Mouse (Mus musculus) thymus, adult 2 months (tissue): ENCODE measurements around the gene Bcl7c. TPM values are rescaled to one million over a fixed set of nuclear protein-coding genes. Genes with fewer than 3 reads are reported as not detected.

Experiments used
- DNase-seq: peaks from one replicate; pipeline ENCODE4 v3.0.0; 2021
- H3K27ac ChIP-seq: fragments of 200-500 bp; 2 replicates; pipeline ENCODE4 v1.5.1; 2012; ENCODE audit warnings: low read length, control low read depth; ENCODE audit not compliant: control insufficient read depth, insufficient read depth
- H3K27me3 ChIP-seq: fragments of 200-500 bp; 2 replicates; pipeline ENCODE4 v1.6.1; 2012; ENCODE audit warnings: mild to moderate bottlenecking, low read length, moderate library complexity, mixed read lengths; ENCODE audit not compliant: control insufficient read depth, insufficient read depth
- H3K36me3 ChIP-seq: fragments of 200-500 bp; 2 replicates; pipeline ENCODE4 v1.6.1; 2012; ENCODE audit warnings: mild to moderate bottlenecking, low read length, moderate library complexity; ENCODE audit not compliant: control insufficient read depth, insufficient read depth
- H3K4me1 ChIP-seq: fragments of 200-500 bp; replicated peaks from 2 replicates; pipeline ENCODE4 v1.6.1; 2012; ENCODE audit warnings: low read length; ENCODE audit not compliant: control insufficient read depth, insufficient read depth
- H3K4me3 ChIP-seq: fragments of 200-500 bp; 2 replicates; pipeline ENCODE4 v1.5.1; 2012; ENCODE audit warnings: mild to moderate bottlenecking, low read length, control low read depth, moderate library complexity; ENCODE audit not compliant: control insufficient read depth, insufficient read depth
- CTCF ChIP-seq: fragments of 200-500 bp; IDR thresholded peaks from 2 replicates; pipeline ENCODE4 v1.5.1; 2012; ENCODE audit warnings: mild to moderate bottlenecking, control low read depth, low read length, moderate library complexity, borderline replicate concordance; ENCODE audit not compliant: control insufficient read depth, poor library complexity, insufficient read depth; ENCODE audit errors: extremely low read depth
- POLR2A ChIP-seq: fragments of 200-500 bp; IDR thresholded peaks from 2 replicates; pipeline ENCODE4 v1.6.1; 2012; ENCODE audit warnings: mild to moderate bottlenecking, low read length, control low read depth, moderate library complexity; ENCODE audit not compliant: control insufficient read depth, poor library complexity, insufficient read depth; ENCODE audit errors: extremely low read depth
- WGBS: fragments of 180-500 bp; shearing (Covaris S2); methylation state at CpG from one replicate; pipeline ENCODE4 v1.1.7; 2018; 5-methylcytosine and 5-hydroxymethylcytosine counted together
- polyA plus RNA-seq: library from polyadenylated mRNA; depleted of rRNA; stranded (reverse); fragments of >200 nt; gene quantifications from 2 replicates; pipeline ENCODE4 v1.2.3, GENCODE M21; 2012

The Bcl7c gene
- polyA plus RNA-seq, 1 experiment = 61.2 TPM

DNA sequence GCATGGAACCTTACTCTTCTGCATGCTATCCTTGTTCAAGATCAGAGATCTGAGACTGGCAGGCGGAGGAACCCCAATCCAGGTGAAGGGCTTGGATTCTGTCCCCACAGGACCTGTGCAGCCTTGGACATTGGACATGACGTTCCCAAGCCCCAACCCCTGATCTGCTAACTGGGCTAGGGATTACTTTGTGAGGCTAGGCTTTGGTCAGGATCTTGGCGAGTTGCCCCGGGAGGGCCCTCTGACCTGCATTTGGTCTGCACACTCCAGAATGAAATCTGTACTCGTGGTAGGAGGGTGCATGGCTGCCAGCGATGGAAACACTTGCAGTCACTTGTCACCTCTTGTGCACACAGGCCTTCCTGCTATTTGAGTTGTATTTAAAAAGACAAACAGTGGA, 45.8 kb downstream of the Bcl7c start:
- Histone ChIP-seq H3K27me3 (no peaks in the 10 kb centered on the region), H3K27ac (no peak overlapping the region), H3K4me3 (no peak overlapping the region), H3K36me3 (0 out of 2 replicates have a peak, but pooled peaks cover 4% of the 10 kb centered on the region), H3K4me1 (no peaks in the 10 kb centered on the region)
- DNase-seq = no peak
- TF ChIP-seq POLR2A (no peak), CTCF (no peak)
- 96% methylated on average over 6 of the region's 6 CpGs for WGBS

DNA sequence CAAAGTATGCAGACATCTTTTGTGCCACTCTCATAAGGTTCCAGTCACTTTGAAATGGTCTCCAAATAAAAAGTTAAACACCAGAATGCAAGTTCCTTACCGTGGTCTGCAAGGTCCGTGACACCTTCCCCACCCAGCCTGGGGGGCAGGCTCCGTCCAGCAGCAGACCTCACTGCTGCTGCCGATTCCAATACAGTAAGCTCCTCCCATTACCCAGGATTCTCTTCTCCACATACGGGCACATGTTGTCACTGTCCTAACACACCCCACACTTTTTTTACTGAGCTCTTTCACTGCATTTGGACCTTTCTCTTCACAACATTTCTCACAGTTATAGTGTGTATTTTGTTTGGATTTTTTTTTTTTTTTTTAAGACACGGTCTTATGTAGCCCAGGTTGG, 46.9 kb downstream of the Bcl7c start:
- no peak for DNase-seq
- no peak overlapping the region for H3K4me3 ChIP-seq
- no peaks in the 10 kb centered on the region for H3K27me3 ChIP-seq
- WGBS = 90% methylated on average over 6 of the region's 6 CpGs
- H3K36me3 ChIP-seq = 0 out of 2 replicates have a peak, but pooled peaks cover 4% of the 10 kb centered on the region
- TF ChIP-seq CTCF (no peak), POLR2A (no peak)
- no peaks in the 10 kb centered on the region for H3K4me1 ChIP-seq
- no peak overlapping the region for H3K27ac ChIP-seq

GRCm38 (mm10) chr7:127660882-127661281, 47.9 kb downstream of the Bcl7c start:
- Histone ChIP-seq H3K27ac (no peak overlapping the region), H3K27me3 (no peaks in the 10 kb centered on the region), H3K4me1 (no peaks in the 10 kb centered on the region), H3K36me3 (no peaks in the 10 kb centered on the region), H3K4me3 (no peak overlapping the region)
- no peak for TF ChIP-seq CTCF
- no peak for TF ChIP-seq POLR2A
- 98% methylated on average over 3 of the region's 3 CpGs for WGBS
- no peak for DNase-seq

DNA sequence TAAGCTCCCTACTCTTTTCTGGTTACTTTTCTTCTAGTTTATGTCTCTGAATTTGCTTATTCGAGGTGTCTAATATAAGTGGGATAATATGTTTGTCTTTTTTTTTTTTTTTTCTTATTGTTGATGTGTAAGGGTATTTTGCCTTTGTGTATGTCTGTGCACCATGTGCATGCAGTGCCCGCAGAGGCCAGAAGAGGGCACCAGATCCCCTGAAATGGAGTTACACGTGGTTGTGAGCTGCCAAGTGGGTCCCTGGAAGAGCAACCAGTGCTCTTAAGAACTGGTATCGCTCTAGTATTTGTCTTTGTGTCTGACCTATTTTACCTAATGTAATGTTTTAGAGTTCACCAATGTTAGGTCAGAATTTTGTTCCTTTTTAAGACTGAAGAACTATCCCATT, 51.8 kb downstream of the Bcl7c start:
- WGBS = 40% methylated on average over 4 of the region's 4 CpGs
- H3K27me3 ChIP-seq = no peaks in the 10 kb centered on the region
- no peaks in the 10 kb centered on the region for H3K36me3 ChIP-seq
- TF ChIP-seq CTCF (peak; percentile 60; the same call in 1 of the 2 replicates), POLR2A (no peak)
- H3K27ac ChIP-seq = no peak overlapping the region
- H3K4me1 ChIP-seq = 0 out of 2 replicates have a peak, but pooled peaks cover under 1% of the 10 kb centered on the region
- H3K4me3 ChIP-seq = no peak overlapping the region
- DNase-seq = peak; percentile 78

- WGBS = 82% methylated on average over 10 of the region's 10 CpGs
- H3K27me3 ChIP-seq = no peaks in the 10 kb centered on the region
- H3K27ac ChIP-seq = no peak overlapping the region
- no peaks in the 10 kb centered on the region for H3K36me3 ChIP-seq
- TF ChIP-seq CTCF = no peak
- TF ChIP-seq POLR2A = no peak
- 0 out of 2 replicates have a peak, but pooled peaks cover 4% of the 10 kb centered on the region for H3K4me1 ChIP-seq
- H3K4me3 ChIP-seq = no peak overlapping the region
- DNase-seq = no peak
Measured at GRCm38 (mm10) chr7:127654318-127654717, 54.4 kb downstream of the Bcl7c start.

DNA sequence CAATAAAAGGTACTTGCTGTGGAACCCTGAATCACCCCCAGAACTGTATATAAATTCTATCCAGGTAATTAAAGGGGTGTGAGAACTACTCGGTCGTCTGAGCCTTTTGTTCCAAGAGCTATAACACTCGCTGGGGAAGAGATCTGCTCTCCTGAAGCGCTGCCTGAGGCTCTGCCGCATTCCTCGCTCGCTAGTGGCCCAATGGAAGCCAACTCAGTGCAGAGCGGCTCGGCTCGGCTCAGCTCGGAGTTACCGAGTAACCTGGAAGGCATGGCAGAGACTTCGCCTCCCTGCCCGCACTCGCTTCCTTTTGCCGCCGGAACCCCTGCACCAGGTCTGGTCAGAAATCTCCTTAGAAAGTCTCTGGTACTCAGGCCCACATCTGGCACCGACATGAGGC, 56.7 kb downstream of the Bcl7c start:
- Histone ChIP-seq H3K4me1 (0 out of 2 replicates have a peak, but pooled peaks cover 4% of the 10 kb centered on the region), H3K36me3 (no peaks in the 10 kb centered on the region), H3K27me3 (no peaks in the 10 kb centered on the region), H3K4me3 (no peak overlapping the region), H3K27ac (no peak overlapping the region)
- DNase-seq = no peak
- 28% methylated on average over 18 of the region's 18 CpGs for WGBS
- TF ChIP-seq POLR2A (no peak), CTCF (no peak)

- Histone ChIP-seq H3K27ac (no peak overlapping the region), H3K27me3 (no peaks in the 10 kb centered on the region), H3K4me1 (0 out of 2 replicates have a peak, but pooled peaks cover 4% of the 10 kb centered on the region), H3K36me3 (no peaks in the 10 kb centered on the region), H3K4me3 (no peak overlapping the region)
- TF ChIP-seq POLR2A (no peak), CTCF (no peak)
- no peak for DNase-seq
- 80% methylated on average over 3 of the region's 3 CpGs for WGBS
Measured at GRCm38 (mm10) chr7:127651624-127652023, 57.1 kb downstream of the Bcl7c start.
